10 mouse cellular contexts compared by ENCODE assay signal in genomic region chr9:99869275-99869674, GRCm38 (mm10). TPM values are rescaled to one million over a fixed set of nuclear protein-coding genes. Genes with fewer than 3 reads are reported as not detected.
DNase-seq lines count a peak whose midpoint lies in the region; ATAC-seq and TF ChIP-seq lines count a peak whose summit lies in the region.
"Had no signal": no experiment of that assay in that cellular context is flagged by ENCODE, and none has a peak within 500 bp of the region (broad histone marks: within the 10 kb centered on the region; RNA-seq: fewer than 3 reads in every experiment).

No protein-coding gene starts in this region.

- H3K27me3 ChIP-seq in kidney, postnatal 0 days (ENCODE audit: insufficient read depth, low read length): peaks cover 87% of the 10 kb centered on the region
- H3K27me3 ChIP-seq in embryonic facial prominence, embryonic 13.5 days: peaks cover 99% of the 10 kb centered on the region
- H3K27me3 ChIP-seq in intestine, embryonic 16.5 days (replicated peaks; ENCODE audit: control insufficient read depth, insufficient read depth, low read length): peaks cover 80% of the 10 kb centered on the region

- peak overlapping the region; percentile 13 for H3K4me3 ChIP-seq in kidney, postnatal 0 days (replicated peaks; ENCODE audit: low read depth, low read length)
- H3K4me3 ChIP-seq in embryonic facial prominence, embryonic 13.5 days: peak overlapping the region; percentile 32
- H3K4me3 ChIP-seq in intestine, embryonic 16.5 days (ENCODE audit: low read length): peak overlapping the region; percentile 27; the same call in 1 of the 2 replicates

- peak overlapping the region; percentile 34 for H3K4me2 ChIP-seq in kidney, postnatal 0 days (ENCODE audit: low read length)
- peak overlapping the region; percentile 50 for H3K4me2 ChIP-seq in embryonic facial prominence, embryonic 13.5 days
- no peak overlapping the region for H3K4me2 ChIP-seq in intestine, embryonic 16.5 days (ENCODE audit: low read depth, low read length)

- under 1% methylated on average over 29 of the region's 29 CpGs for WGBS in kidney, postnatal 0 days
- under 1% methylated on average over 29 of the region's 29 CpGs for WGBS in embryonic facial prominence, embryonic 13.5 days
- WGBS in intestine, embryonic 16.5 days: 0% methylated on average over 28 of the region's 29 CpGs

- DNase-seq in kidney, postnatal 0 days (ENCODE audit: low spot score): no peak
- no peak for DNase-seq in kidney, postnatal 10 days
- peak; percentile 48 for DNase-seq in retina, postnatal 1 day
- no peak for DNase-seq in urinary bladder, postnatal 36 days (ENCODE audit: low spot score in 2 of 2)
- DNase-seq in layer of hippocampus, postnatal 25 days (ENCODE audit: extremely low spot score in 1 of 2, low spot score in 1 of 2): no peak

- no peaks in the 10 kb centered on the region for H3K9me3 ChIP-seq in kidney, postnatal 0 days (replicated peaks; ENCODE audit: low read length)
- H3K9me3 ChIP-seq in embryonic facial prominence, embryonic 13.5 days: no peaks in the 10 kb centered on the region
- H3K9me3 ChIP-seq in intestine, embryonic 16.5 days (ENCODE audit: control insufficient read depth, low read length): no peaks in the 10 kb centered on the region

- H3K36me3 ChIP-seq in kidney, postnatal 0 days (ENCODE audit: insufficient read depth, low read length): no peaks in the 10 kb centered on the region
- no peaks in the 10 kb centered on the region for H3K36me3 ChIP-seq in embryonic facial prominence, embryonic 13.5 days
- H3K36me3 ChIP-seq in intestine, embryonic 16.5 days (ENCODE audit: control insufficient read depth, insufficient read depth, low read length): no peaks in the 10 kb centered on the region

- H3K9ac ChIP-seq in kidney, postnatal 0 days (ENCODE audit: low read depth, low read length): no peak overlapping the region
- H3K9ac ChIP-seq in embryonic facial prominence, embryonic 13.5 days: no peak overlapping the region
- H3K9ac ChIP-seq in intestine, embryonic 16.5 days (ENCODE audit: low read depth, low read length): no peak overlapping the region

- H3K4me1 ChIP-seq in kidney, postnatal 0 days (replicated peaks; ENCODE audit: insufficient read depth, low read length): 0 out of 2 replicates have a peak, but pooled peaks cover 7% of the 10 kb centered on the region
- H3K4me1 ChIP-seq in embryonic facial prominence, embryonic 13.5 days: peaks cover 32% of the 10 kb centered on the region
- peaks cover 8% of the 10 kb centered on the region; the same call in 1 of the 2 replicates for H3K4me1 ChIP-seq in intestine, embryonic 16.5 days (ENCODE audit: control insufficient read depth, insufficient read depth, low read length)

- ATAC-seq in kidney, postnatal 0 days (replicated peaks; ENCODE audit: low FRiP score, low read depth): no peak
- ATAC-seq in embryonic facial prominence, embryonic 13.5 days (ENCODE audit: insufficient number of reproducible peaks, insufficient read depth, low FRiP score, low TSS enrichment, low read depth): no peak
- ATAC-seq in intestine, embryonic 16.5 days: peak; percentile 26; the same call in 1 of the 2 replicates
- no peak for ATAC-seq in megakaryocyte progenitor cell, adult 5-6 weeks (replicated peaks; ENCODE audit: poor library complexity)
- ATAC-seq: Patski had no signal

- H3K27ac ChIP-seq in kidney, postnatal 0 days: no peak overlapping the region
- no peak overlapping the region for H3K27ac ChIP-seq in embryonic facial prominence, embryonic 13.5 days
- no peak overlapping the region for H3K27ac ChIP-seq in intestine, embryonic 16.5 days (ENCODE audit: low read length)

- TF ChIP-seq CTCF in kidney, postnatal 0 days (IDR thresholded peaks at IDR 0.05; ENCODE audit: low read depth): no peak

RNA-seq across cellular contexts. Expression of gene Sox14, which starts 6.7 kb away (rescaled TPM):
- polyA plus RNA-seq in kidney, postnatal 0 days (2015; fragmentation: Nextera tagmentation; extraction: Ambion mirVana): not detected in 2 replicates
- polyA plus RNA-seq in embryonic facial prominence, embryonic 13.5 days (2015; fragmentation: Nextera tagmentation; extraction: Ambion mirVana): 1.6 and 1.7 TPM in 2 replicates
- not detected in 2 replicates for polyA plus RNA-seq in intestine, embryonic 16.5 days (2015; fragmentation: Nextera tagmentation; extraction: Ambion mirVana)
- not detected for total RNA-seq in layer of hippocampus, postnatal 25 days (2021)
- not detected in 2 replicates for total RNA-seq in megakaryocyte progenitor cell, adult 5-6 weeks (2015)
- not detected in 2 replicates for total RNA-seq in megakaryocyte progenitor cell, adult 5-6 weeks (2017)
- polyA plus RNA-seq: cortical plate, adult 2 months; Patski had no signal
